Comparison of ENCODE assay signal across 18 mouse cellular contexts in the genomic region with DNA sequence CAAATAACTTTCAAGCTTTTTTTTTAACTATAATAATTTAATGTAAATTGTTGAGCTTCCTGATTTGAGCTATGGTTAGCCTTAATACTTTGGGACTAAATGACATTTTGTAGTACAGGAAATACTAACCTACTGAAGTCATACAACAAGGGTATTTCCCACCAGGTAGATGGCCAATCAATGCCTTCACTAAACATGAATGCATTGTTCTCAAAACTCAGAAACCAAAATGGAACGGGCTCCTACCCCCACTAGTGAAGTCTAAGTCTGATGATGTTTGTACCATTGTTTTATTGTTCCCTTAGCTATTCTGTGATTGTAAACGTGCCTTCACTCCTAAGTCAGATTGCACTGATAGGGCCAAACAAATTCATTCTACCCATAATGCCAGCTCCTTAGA.
"Had no signal": no experiment of that assay in that cellular context is flagged by ENCODE, and none has a peak within 500 bp of the region (broad histone marks: within the 10 kb centered on the region; RNA-seq: fewer than 3 reads in every experiment).

No protein-coding gene starts in this region.

- DNase-seq: kidney, adult 18-20 months; kidney, postnatal 14 days; liver, embryonic 13.5 days; liver, postnatal 0 days; lung, postnatal 14 days; right cerebral cortex, adult 18-20 months; right cerebral cortex, postnatal 25 days; thymus, adult 18-20 months; thymus, postnatal 14 days had no signal

- H3K9me3 ChIP-seq: kidney, embryonic 15.5 days; limb, embryonic 15.5 days; liver, embryonic 13.5 days; lung, embryonic 15.5 days; megakaryocyte, embryonic 14.5 days; midbrain, embryonic 15.5 days; neural tube, embryonic 15.5 days had no signal

- H3K4me3 ChIP-seq: kidney, embryonic 15.5 days; left cerebral cortex, adult 2 months; limb, embryonic 15.5 days; liver, embryonic 13.5 days; lung, embryonic 15.5 days; megakaryocyte, embryonic 14.5 days; midbrain, embryonic 15.5 days; neural tube, embryonic 15.5 days had no signal

- H3K4me1 ChIP-seq: kidney, embryonic 15.5 days; limb, embryonic 15.5 days; liver, embryonic 13.5 days; lung, embryonic 15.5 days; midbrain, embryonic 15.5 days; neural tube, embryonic 15.5 days had no signal

- H3K9ac ChIP-seq: kidney, embryonic 15.5 days; limb, embryonic 15.5 days; liver, embryonic 13.5 days; liver, postnatal 0 days; lung, embryonic 15.5 days; midbrain, embryonic 15.5 days; neural tube, embryonic 15.5 days had no signal

- H3K27ac ChIP-seq: kidney, embryonic 15.5 days; left cerebral cortex, adult 2 months; limb, embryonic 15.5 days; liver, embryonic 13.5 days; lung, embryonic 15.5 days; macrophage; midbrain, embryonic 15.5 days; neural tube, embryonic 15.5 days had no signal

- H3K4me2 ChIP-seq: kidney, embryonic 15.5 days; limb, embryonic 15.5 days; liver, embryonic 13.5 days; lung, embryonic 15.5 days; midbrain, embryonic 11.5 days; midbrain, embryonic 15.5 days; neural tube, embryonic 15.5 days had no signal

- H3K36me3 ChIP-seq: kidney, embryonic 15.5 days; limb, embryonic 15.5 days; liver, embryonic 13.5 days; lung, embryonic 15.5 days had no signal

- H3K27me3 ChIP-seq: kidney, embryonic 15.5 days; limb, embryonic 15.5 days; liver, embryonic 13.5 days; lung, embryonic 15.5 days; megakaryocyte, embryonic 14.5 days; midbrain, embryonic 15.5 days; neural tube, embryonic 15.5 days had no signal
